Mouse (Mus musculus): Measurements from ENCODE around the gene Nrp1. TPM values are rescaled to one million over a fixed set of nuclear protein-coding genes. Genes with fewer than 3 reads are reported as not detected.

Nrp1 gene
- polyA plus RNA-seq, 1 experiment from 2014 or later, result 39.4 TPM

GRCm38 (mm10) chr8:128356796-128357539, 1.4 kb upstream of the Nrp1 start:
- peaks cover 40% of the 10 kb centered on the region for H3K4me1 ChIP-seq
- no peaks in the 10 kb centered on the region for H3K9me3 ChIP-seq
- DNase-seq (ENCODE audit: low spot score), result peak; percentile 85
- WGBS, result 2% methylated on average over 48 of the region's 49 CpGs
- peaks cover 46% of the 10 kb centered on the region for H3K27me3 ChIP-seq (replicated peaks; ENCODE audit: low read depth, poor library complexity, severe bottlenecking)
- H3K4me3 ChIP-seq, result peak overlapping the region; percentile 79
- H3K36me3 ChIP-seq (replicated peaks), result no peaks in the 10 kb centered on the region
- H3K27ac ChIP-seq (replicated peaks), result peak overlapping the region; percentile 79

GRCm38 (mm10) chr8:128357540-128358405, 631 bp upstream of the Nrp1 start:
- Histone ChIP-seq H3K4me3 (peak overlapping the region; percentile 79), H3K4me1 (peaks cover 48% of the 10 kb centered on the region), H3K27ac (replicated peaks) (peak overlapping the region; percentile 86), H3K36me3 (replicated peaks) (no peaks in the 10 kb centered on the region), H3K27me3 (replicated peaks; ENCODE audit: low read depth, poor library complexity, severe bottlenecking) (peaks cover 54% of the 10 kb centered on the region), H3K9me3 (no peaks in the 10 kb centered on the region)
- peak; percentile 75 for DNase-seq (ENCODE audit: low spot score)
- WGBS, result under 1% methylated on average over 29 of the region's 29 CpGs

- Histone ChIP-seq H3K4me1 (peaks cover 52% of the 10 kb centered on the region), H3K27me3 (replicated peaks; ENCODE audit: low read depth, poor library complexity, severe bottlenecking) (peaks cover 59% of the 10 kb centered on the region)
These were observed 534 bp downstream of the Nrp1 start for GRCm38 (mm10) chr8:128358756-128359520.

GRCm38 (mm10) chr8:128359521-128360318, 1.3 kb downstream of the Nrp1 start:
- under 1% methylated on average over 40 of the region's 40 CpGs for WGBS
- Histone ChIP-seq H3K4me3 (peak overlapping the region; percentile 79), H3K9me3 (no peaks in the 10 kb centered on the region), H3K27ac (replicated peaks) (peak overlapping the region; percentile 86), H3K36me3 (replicated peaks) (no peaks in the 10 kb centered on the region), H3K27me3 (replicated peaks; ENCODE audit: low read depth, poor library complexity, severe bottlenecking) (peaks cover 67% of the 10 kb centered on the region), H3K4me1 (peaks cover 52% of the 10 kb centered on the region)
- peak; percentile 74 for DNase-seq (ENCODE audit: low spot score)

More at GRCm38 (mm10) chr8:128358756-128359520, 534 bp downstream of the Nrp1 start:
- under 1% methylated on average over 41 of the region's 41 CpGs for WGBS
- Histone ChIP-seq H3K27ac (replicated peaks) (peak overlapping the region; percentile 86), H3K9me3 (no peaks in the 10 kb centered on the region), H3K36me3 (replicated peaks) (no peaks in the 10 kb centered on the region), H3K4me3 (peak overlapping the region; percentile 79)
- DNase-seq (ENCODE audit: low spot score), result peak; percentile 79

- Histone ChIP-seq H3K27ac (replicated peaks) (no peak overlapping the region), H3K4me1 (peaks cover 52% of the 10 kb centered on the region), H3K4me3 (peak overlapping the region; percentile 79), H3K27me3 (replicated peaks; ENCODE audit: low read depth, poor library complexity, severe bottlenecking) (peaks cover 59% of the 10 kb centered on the region), H3K9me3 (no peaks in the 10 kb centered on the region), H3K36me3 (replicated peaks) (no peaks in the 10 kb centered on the region)
- DNase-seq (ENCODE audit: low spot score), result no peak
- 48% methylated on average over 5 of the region's 5 CpGs for WGBS
These were observed 3.0 kb downstream of the Nrp1 start for GRCm38 (mm10) chr8:128361343-128361870.

GRCm38 (mm10) chr8:128362940-128363595, 4.7 kb downstream of the Nrp1 start:
- DNase-seq (ENCODE audit: low spot score), result peak; percentile 81
- peaks cover 37% of the 10 kb centered on the region for H3K4me1 ChIP-seq
- no peak overlapping the region for H3K27ac ChIP-seq (replicated peaks)
- H3K36me3 ChIP-seq (replicated peaks), result no peaks in the 10 kb centered on the region
- peak overlapping the region; percentile 27; the same call in 1 of the 2 replicates for H3K4me3 ChIP-seq
- peaks cover 50% of the 10 kb centered on the region for H3K27me3 ChIP-seq (replicated peaks; ENCODE audit: low read depth, poor library complexity, severe bottlenecking)
- H3K9me3 ChIP-seq, result no peaks in the 10 kb centered on the region
- 16% methylated on average over 11 of the region's 11 CpGs for WGBS

GRCm38 (mm10) chr8:128370496-128370895, 12.1 kb downstream of the Nrp1 start:
- H3K4me1 ChIP-seq, result no peaks in the 10 kb centered on the region; the same call in 1 of the 2 replicates
- no peak for DNase-seq (ENCODE audit: low spot score)
- no peak overlapping the region for H3K27ac ChIP-seq (replicated peaks)
- no peaks in the 10 kb centered on the region for H3K36me3 ChIP-seq (replicated peaks)
- H3K4me3 ChIP-seq, result no peak overlapping the region
- H3K27me3 ChIP-seq (replicated peaks; ENCODE audit: low read depth, poor library complexity, severe bottlenecking), result no peaks in the 10 kb centered on the region
- 63% methylated on average over 4 of the region's 4 CpGs for WGBS
- no peaks in the 10 kb centered on the region for H3K9me3 ChIP-seq

GRCm38 (mm10) chr8:128371026-128371425, 12.6 kb downstream of the Nrp1 start:
- Histone ChIP-seq H3K27ac (replicated peaks) (no peak overlapping the region), H3K36me3 (replicated peaks) (no peaks in the 10 kb centered on the region), H3K4me1 (no peaks in the 10 kb centered on the region; the same call in 1 of the 2 replicates), H3K27me3 (replicated peaks; ENCODE audit: low read depth, poor library complexity, severe bottlenecking) (no peaks in the 10 kb centered on the region), H3K4me3 (no peak overlapping the region), H3K9me3 (no peaks in the 10 kb centered on the region)
- WGBS, result 88% methylated on average over 6 of the region's 6 CpGs
- DNase-seq (ENCODE audit: low spot score), result no peak

- Histone ChIP-seq H3K27me3 (replicated peaks; ENCODE audit: low read depth, poor library complexity, severe bottlenecking) (no peaks in the 10 kb centered on the region), H3K4me1 (no peaks in the 10 kb centered on the region; the same call in 1 of the 2 replicates), H3K36me3 (replicated peaks) (no peaks in the 10 kb centered on the region), H3K27ac (replicated peaks) (no peak overlapping the region), H3K4me3 (no peak overlapping the region), H3K9me3 (no peaks in the 10 kb centered on the region)
- no peak for DNase-seq (ENCODE audit: low spot score)
- 81% methylated on average over 3 of the region's 3 CpGs for WGBS
These were observed 13.4 kb downstream of the Nrp1 start for GRCm38 (mm10) chr8:128371789-128372188.

- Histone ChIP-seq H3K27me3 (replicated peaks; ENCODE audit: low read depth, poor library complexity, severe bottlenecking) (no peaks in the 10 kb centered on the region), H3K4me1 (no peaks in the 10 kb centered on the region; the same call in 1 of the 2 replicates), H3K27ac (replicated peaks) (no peak overlapping the region), H3K36me3 (replicated peaks) (no peaks in the 10 kb centered on the region), H3K4me3 (no peak overlapping the region), H3K9me3 (no peaks in the 10 kb centered on the region)
- 84% methylated on average over 5 of the region's 5 CpGs for WGBS
- no peak for DNase-seq (ENCODE audit: low spot score)
These were observed 14.3 kb downstream of the Nrp1 start for GRCm38 (mm10) chr8:128372724-128373123.

- WGBS, result 86% methylated on average over 6 of the region's 6 CpGs
- Histone ChIP-seq H3K27ac (replicated peaks) (no peak overlapping the region), H3K4me1 (no peaks in the 10 kb centered on the region; the same call in 1 of the 2 replicates), H3K36me3 (replicated peaks) (no peaks in the 10 kb centered on the region), H3K4me3 (no peak overlapping the region), H3K27me3 (replicated peaks; ENCODE audit: low read depth, poor library complexity, severe bottlenecking) (no peaks in the 10 kb centered on the region), H3K9me3 (no peaks in the 10 kb centered on the region)
- no peak for DNase-seq (ENCODE audit: low spot score)
These were observed 15.0 kb downstream of the Nrp1 start for GRCm38 (mm10) chr8:128373418-128373817.
